Mouse (Mus musculus): ENCODE measurements at regions not wholly inside any gene's neighbourhood (a gene's known extent, or its start where the extent isn't known, plus 50 kb on each side); places are given as distances from the start of the nearest gene placed in this dataset.

DNA sequence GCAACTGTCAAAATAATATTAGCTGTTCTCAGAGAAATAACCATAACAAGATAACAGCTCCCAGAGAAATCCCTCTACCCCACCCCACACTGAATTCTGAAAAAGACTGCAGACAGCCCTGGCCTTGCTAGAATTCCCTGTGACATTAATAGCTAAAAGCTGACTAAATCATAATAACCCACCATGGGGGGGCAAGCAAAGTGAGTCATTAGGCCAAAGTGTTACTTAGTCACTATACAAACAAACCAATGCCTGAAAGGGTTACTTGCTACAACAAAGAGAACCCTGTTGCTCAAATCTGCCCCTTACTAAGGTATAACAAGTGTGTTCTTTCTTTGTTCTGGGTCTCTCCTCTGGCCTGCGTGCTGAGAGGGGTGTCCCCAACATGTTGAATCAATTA lies 609.1 kb upstream of the Ppp6c start:
- DNase-seq (ENCODE audit: low spot score in 2 of 2), result no peak

DNA sequence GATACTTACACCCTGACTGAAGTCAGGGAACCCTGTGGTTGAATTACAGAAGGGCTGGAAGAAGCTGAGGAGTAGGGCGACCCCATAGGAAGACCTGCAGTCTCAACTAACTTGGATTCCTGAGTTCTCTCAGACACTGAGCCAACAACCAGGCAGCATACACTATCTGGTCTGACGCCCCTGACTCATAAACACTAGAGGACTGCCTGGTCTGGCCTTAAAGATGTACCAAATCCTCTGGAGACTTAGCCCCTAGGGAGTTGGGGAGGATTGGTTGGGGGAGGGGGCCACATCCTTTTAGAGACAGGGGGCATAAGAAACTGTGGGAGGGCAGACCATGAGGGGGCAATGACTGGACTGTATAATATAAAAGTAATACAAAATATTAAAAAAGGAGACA lies 597.6 kb upstream of the Ppp6c start:
- no peak for DNase-seq (ENCODE audit: low spot score in 2 of 2)

DNA sequence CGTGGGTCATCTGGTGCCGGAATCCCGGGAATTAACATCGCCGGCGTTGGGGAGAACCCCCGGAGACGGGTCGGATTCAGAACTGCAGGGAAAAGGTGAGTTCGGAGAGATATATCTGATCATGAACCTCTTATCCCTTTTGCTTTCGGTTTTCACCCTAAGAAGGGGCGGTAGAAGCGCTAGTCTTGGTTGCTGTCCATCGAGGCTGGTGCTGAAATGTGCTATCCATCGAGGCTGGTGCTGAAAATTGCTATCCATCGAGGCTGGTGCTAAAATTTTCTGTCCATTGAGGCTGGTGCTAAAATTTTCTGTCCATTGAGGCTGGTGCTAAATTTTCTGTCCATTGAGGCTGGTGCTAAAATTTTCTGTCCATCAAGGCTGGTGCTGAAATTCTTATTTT lies 580.4 kb upstream of the Ppp6c start:
- DNase-seq (ENCODE audit: low spot score in 2 of 2), result peak in 1 of 2 experiments; percentile 5

Measured in frontal cortex, postnatal 14 days (tissue).